Mouse (Mus musculus): ENCODE measurements around the gene Sox5. TPM values are rescaled to one million over a fixed set of nuclear protein-coding genes. Genes with fewer than 3 reads are reported as not detected.

Gene Sox5
- polyA plus RNA-seq, 1 experiment = 1.5 TPM

DNA sequence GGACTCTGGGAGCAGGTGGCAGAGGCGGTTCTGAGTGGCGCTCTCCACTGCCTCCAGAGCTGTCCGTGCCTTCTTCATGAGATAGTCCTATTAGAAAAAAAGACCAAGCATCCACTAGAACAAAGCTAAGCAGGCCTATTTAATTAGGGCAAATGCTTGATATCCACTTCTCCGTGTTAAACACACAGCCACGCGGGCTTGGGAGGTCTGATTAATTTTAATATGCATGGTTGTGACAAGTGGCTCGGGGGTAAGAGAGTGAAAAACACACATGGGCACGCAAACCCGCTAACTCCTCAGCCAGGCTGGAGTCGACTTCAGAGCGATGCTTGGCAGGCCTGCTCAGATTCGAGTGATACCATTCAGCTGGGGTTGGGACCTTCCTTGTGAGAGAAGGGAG is 676.1 kb downstream of the Sox5 start:
- no peak for DNase-seq (ENCODE audit: low read depth)

DNA sequence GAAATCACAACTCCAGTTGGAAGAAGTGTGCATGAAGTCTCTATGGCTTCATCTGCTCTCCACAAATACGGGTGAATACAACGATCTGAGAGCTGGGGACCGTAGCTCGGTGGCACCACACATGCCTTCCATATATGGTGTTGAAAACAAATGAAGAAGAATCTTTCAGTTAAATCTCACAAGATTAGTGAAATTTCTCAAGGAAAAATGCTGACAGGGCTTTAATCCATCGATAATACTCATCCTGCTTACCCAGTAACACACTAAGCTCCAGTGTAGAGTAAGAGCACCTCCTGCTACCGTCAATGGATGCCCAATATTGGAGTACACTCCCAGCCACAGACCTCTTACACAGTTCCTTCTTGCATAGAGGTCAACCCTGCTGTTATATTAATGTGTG is 678.2 kb downstream of the Sox5 start:
- no peak for DNase-seq (ENCODE audit: low read depth)

DNA sequence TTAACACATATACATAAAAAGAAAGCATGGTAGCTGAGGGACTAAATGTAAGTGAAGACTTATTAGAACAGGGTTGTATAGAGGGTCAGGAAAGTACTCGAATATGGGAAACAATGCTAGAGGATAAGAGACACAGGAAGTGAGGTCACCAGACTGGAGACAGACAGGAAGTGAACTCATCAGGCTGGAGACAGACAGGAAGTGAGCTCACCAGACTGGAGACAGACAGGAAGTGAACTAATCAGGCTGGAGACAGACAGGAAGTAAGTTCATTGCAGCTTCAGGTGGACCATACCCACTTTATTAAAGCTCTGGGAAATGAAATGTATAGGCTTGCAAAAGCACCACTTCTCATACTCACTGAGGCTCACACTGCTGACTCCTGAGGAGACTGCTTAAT is 680.9 kb downstream of the Sox5 start:
- no peak for DNase-seq (ENCODE audit: low read depth)

DNA sequence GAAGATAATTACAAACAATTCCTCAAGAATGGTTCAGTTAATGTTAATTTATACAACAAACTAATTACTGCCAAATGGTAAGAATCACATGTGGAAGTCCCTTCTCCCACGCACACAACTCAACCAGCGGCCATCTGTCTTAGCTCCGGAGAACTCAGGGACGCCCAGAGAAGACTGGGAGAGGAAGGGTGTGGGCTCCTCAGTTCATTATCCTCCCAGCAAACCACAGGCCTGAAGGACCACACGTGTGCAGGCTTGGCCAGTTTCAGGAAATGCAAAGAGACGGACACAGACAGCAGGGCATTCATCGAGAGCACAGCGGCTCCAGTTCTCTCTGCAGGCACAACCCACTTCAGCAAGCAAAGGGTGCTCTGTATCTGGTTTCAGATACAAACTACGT is 683.7 kb downstream of the Sox5 start:
- DNase-seq (ENCODE audit: low read depth) = no peak

DNA sequence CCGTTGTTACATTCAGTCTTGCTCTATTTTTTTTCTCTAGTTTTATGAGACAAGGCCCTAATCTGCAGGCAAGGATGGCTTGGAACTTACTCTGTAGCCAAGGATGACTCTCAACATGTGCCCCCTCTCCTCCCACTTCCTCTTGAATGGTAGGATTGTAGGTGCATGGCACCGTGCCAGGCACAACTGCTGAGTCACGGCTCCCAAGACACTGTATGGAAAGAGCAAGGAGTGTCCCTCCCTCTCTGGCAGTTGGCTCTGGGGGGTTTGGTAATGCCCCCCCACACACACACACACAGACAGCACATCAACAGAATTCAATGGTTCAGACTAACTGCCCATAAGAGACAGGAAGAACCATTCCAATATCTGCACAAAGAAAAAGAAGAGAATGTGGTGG is 693.5 kb downstream of the Sox5 start:
- no peak for DNase-seq (ENCODE audit: low read depth)

DNA sequence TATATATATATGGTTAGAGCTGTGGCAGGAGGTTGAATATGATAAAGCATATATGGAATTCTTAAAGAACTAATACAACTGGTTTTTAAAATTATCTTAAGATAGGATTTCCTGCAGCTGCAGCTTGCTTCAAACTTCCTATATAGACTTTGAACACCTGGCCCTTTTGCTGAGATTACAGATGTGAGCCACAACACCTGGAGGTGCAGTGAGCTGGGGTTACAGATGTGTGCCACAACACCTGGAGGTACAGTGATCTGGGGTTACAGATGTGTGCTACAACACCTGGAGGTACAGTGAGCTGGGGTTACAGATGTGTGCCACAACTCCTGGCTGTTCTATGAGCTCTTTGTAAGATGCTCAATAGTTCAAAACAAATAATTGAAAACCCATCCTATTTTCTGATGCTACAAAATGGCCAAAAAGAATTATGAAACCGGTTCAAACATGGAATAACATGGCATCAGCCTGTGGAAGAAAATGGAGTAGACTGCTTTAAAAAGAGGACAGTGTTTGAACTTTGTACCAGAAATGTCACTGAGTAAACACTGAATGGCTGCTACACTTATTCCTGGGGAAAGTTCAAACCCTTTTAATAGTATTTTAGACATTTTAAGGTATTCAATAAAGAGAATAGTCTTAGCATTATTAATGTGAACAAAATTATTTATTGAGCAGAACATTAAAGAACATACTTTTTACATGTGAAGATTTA is 695.5 kb downstream of the Sox5 start:
- DNase-seq (ENCODE audit: low read depth) = no peak

DNA sequence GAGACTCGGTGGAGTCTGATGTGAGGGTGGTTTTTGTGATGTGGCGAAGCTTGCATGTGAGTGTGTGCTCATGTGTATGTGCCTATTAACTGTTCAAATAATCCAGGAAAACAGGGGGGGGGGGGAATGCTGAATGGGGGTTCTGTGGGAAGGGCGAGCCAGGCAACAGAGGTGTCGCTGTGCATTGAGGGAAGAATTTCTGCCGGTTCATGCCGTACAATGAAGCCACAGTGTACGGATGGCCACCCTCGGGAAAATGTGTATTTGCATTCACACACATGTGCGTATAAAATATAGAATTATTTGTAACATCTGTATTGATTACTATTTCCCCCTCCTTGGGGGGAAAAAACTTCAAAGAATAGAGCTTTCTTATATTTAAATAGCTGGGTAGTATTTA is 699.5 kb downstream of the Sox5 start:
- DNase-seq (ENCODE audit: low read depth) = no peak

DNA sequence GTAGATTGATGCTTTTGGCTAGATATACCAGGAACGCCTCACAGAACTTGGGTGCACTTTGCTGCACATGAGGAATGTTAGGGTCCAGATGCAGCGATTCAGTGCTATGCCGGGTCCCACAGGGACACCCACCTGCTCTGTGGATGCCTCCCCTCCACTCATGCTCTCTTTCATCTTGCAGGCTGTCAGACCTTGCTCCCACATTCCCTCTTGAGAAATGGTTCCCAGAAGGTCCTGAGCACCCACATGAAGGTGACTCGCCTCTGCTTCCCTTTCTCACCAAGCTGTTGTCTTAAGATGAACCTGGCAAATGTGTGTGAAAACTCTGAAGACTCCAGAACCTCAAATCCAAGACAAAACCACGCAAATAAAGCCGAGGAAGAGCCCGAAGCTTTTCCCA is 704.0 kb downstream of the Sox5 start:
- no peak for DNase-seq (ENCODE audit: low read depth)

DNA sequence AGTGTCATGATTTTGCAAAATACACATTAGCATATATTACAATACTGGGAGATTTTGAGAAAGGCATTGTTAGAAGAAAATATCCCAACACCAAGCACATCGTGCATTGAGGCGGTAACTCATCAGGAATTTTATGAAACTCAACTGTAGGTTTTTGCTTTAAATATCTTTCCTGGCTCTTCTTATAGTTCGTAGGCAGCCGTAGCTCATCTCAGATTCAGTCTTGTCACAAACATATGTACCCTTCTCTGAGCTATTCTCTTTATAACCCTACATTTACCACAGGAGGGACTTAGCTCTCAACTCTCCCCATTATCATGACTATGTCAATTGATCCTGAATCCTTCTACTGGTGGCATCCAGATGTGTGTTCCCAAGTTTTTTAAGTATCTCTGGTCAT is 705.4 kb downstream of the Sox5 start:
- no peak for DNase-seq (ENCODE audit: low read depth)

DNA sequence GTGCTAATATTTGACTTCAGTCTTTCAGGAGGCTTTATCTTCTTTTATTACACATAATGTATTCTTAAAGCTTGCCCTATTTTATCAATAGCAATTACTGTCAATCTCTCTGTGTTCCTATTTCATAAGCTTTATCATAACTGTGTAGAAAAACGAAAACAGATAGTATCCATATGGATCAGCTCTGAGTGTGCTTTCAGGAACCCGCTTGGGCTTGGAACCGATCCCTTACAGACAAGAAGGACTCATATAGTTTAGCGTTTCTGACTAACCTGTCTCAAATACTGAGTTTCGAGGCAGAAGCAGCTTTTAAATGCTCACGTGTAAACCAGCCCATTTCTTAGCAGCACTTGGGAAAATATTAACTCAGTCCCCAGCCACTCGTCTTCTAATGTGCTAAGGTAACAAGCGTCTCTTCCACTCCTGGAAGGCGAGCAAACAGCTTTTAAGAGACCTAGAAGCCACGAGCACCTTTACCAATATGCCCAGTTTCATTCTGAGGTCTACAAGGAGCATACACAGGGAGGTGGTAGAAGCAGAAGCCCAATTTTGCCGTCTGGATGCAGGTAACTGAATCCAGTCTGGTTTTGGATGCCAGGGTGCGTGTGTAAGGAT is 706.3 kb downstream of the Sox5 start:
- no peak for DNase-seq (ENCODE audit: low read depth)

DNA sequence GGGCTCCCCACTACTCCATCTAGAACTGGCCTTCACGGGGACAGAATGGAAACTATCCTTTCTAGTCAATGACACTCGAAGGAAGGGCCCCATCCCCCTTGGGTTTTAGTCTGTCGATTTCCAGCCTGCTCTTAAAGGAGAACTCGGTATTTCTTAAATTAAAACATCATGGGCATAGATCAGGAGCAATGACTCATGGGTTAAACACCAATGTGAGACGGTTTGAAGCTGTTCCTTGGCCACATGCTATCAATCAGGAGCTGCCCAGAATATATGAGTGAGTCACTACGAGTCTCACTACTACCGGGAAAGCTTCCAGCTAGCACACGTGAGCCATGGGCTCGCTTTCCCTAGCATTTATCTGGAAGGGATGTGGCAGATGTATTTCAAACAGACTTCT is 707.0 kb downstream of the Sox5 start:
- DNase-seq (ENCODE audit: low read depth) = no peak

DNA sequence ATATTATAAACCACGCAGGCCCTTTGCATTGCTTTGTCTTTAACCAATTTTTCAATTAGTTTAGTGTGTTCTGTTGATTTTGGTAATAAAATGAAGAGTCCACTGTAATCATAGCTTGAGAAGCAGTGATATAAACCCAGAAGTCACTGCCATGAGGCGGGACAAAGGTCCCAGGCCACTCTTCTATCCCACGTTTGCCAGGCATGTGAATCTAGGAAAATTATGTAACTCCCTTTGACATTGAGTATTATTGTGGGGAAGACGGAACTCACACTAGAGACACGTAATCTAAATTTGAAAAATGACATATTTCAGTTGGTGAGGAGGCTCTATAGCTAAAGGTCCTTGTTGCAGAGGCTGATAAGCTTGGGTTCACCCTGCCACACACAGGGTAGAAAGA is 711.3 kb downstream of the Sox5 start:
- no peak for DNase-seq (ENCODE audit: low read depth)

DNA sequence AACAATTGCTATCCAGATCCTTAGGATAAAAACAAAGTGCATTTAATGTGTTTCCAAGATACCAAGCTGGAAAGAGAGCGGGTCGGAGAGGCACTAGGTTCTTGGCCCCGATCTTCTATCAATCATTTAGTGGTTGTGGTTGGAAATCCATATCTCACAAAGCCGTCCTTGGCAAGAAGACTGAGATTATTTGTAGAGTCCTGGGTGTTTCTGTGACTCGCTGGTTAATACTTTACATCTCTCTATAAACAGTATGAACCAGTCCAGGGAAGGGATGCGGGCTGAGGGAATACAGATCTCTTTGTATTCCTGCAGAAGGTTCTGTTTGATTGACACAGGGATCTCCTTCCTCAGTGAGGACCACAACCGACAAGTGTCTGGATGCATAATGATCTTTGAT is 714.3 kb downstream of the Sox5 start:
- DNase-seq (ENCODE audit: low read depth) = no peak

DNA sequence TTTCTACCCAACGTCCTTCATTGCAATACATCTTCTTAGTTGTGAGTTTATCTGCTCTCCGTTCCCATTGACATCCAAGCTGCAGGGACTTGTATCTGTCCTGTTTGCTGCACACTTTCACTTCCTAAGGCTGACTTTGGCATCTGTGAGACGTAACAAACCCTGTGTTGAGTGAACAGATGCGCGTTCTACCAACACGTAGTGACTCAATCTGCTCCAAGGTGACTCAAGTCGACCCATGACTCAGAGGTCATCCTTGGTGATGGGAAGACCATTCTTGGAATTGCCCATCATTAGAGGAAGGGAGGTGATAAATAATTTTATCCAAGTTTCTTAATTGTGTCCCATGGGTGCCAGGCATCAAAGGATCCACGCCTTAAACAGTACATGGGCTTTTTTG is 719.3 kb downstream of the Sox5 start:
- DNase-seq (ENCODE audit: low read depth) = no peak

DNA sequence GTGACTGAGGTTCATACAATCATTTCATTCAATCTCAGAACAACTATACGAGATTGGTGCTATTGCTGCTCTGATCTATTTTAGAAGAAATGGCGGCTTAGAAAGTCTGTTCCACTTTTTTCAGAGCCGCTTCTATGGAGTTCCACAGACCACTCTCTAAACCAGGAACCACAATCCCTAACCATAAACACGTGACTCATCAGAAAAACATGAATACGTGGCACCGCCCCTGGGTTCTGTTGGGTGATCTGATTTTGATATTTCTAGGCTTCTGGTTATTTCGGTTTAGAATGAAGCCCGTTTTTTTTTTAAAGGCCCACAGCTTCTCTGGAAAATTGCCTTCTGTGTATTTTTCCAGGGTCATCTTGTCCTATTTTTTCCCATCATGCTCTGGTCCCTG is 720.0 kb downstream of the Sox5 start:
- DNase-seq (ENCODE audit: low read depth) = no peak

DNA sequence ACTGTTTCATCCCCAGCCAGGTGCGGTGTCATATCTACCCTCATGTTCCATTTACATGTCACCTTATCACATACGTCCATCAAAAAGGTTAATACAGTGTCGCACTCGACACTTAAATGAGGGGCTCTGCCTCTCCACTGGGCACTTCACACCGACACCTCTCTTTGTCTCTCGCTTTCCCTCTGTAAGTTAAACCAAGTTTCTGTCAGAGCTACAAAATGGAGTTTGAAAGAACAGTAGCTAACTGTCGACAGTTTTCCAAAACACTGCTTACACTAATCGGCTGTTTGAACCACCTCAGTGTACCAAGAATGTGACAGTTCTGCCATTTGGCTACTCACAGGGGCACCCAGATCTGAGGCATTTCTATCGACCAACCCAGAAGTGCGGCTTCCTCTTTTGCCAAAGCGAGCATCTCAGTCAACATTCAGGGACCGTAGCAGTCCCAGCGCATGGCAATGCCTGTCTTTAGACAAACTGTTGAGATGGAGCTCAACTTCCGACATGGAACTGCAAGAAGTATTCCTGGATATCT is 724.6 kb downstream of the Sox5 start:
- no peak for DNase-seq (ENCODE audit: low read depth)

DNA sequence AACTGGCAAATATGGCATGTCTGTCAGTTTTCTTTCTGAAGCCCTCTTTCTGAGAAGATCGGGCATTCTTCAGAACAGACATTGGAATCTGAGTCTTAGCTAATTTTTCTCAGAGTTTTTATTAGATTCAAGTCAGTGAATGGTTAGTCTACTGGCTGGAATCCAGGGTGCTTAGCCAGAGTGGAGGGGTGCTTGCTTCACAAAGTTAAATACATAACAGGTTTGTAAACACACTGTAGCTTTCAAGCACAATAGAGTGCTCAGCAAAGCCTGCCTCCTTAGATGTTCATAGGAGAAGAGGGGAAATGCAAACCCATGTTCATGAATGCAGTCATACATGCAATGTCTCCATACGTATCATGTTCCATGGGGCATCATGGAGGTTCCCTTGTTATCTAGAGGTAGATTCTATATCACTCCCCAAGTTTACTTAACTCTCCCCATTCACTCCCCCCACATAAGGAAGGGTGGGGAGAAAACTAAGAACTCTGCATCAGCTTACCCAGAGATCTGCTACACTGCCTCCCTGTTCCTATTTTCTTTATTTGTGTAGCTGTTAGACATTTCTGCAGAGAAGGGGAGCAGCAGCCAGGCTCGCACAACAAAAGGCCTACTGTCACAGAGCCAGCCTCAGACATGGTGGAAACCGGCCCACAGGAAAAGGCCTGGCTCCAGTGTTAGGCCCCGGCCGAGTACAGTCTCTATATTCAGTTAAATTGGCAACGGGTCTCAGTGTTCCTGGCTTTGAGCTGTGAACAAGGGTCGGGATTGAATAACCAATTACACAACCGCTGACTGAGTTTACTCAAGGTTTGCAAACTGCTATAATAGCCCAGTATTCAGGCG is 725.3 kb downstream of the Sox5 start:
- peak; percentile 26 for DNase-seq (ENCODE audit: low read depth)

DNA sequence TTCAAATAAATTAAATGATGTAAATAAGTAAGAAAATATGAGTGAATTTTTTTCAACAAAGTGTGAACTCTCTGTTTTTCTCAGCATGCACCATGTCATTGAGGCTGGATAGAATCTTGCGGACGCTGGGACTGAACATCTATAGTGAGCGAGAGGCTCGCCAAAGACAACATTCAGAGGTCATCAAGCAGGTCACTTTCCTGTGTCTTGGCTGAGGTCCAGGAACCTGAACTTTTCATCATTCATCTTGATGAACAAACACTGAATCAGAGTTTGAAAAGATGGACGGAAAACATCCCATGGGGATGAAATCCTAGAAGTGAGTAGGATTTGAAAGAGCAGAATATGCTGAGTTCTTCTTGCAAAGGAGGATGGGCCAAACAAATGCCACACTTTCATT is 729.3 kb downstream of the Sox5 start:
- no peak for DNase-seq (ENCODE audit: low read depth)

DNA sequence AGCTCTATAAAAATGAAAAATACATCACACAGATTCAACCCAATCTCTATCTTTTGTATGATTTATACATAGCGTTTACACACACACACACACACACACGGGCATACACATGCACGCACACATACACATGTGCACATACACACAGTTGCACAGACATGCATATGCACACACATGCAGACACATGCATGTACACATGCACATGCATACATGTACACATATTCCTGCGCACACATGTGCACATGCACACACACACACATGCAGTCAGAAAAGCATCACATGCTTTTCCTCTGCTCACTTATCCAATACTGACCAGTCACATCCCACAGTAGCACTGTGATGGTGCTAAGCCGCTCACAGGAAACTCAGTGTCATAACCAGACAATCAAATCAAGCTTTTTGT is 730.5 kb downstream of the Sox5 start:
- no peak for DNase-seq (ENCODE audit: low read depth)

DNA sequence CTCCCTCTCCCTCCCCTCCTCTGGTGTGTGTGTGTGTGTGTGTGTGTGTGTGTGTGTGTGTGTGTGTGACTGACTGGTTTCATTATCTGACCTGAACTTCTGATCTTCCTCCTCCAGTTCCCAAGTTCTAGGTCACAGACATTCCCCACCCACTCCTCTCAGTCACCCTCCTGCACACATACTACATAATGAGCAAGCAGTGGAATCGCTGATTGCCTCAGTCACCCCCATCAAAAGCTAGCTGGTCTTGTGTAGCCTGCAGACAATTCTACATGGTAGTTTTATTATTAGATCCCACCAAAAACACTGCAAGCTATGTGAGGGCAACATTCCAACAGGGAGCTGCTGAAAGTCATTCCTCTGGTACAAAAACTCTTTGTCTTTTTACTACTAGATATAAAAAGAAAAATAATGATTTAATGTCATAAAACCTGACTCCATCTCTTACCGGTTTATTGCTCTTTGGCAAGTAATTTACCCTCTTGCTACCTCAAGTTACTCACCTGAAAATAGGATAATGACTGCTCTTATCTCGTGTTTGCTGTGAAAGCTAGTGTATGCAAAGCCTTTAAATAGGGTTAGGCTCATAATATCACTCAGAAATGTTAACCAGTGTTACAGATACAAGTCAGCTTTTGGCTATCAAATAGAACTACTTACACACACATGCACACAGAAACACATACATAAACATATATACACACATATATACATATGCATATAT is 733.4 kb downstream of the Sox5 start:
- DNase-seq (ENCODE audit: low read depth) = no peak

DNA sequence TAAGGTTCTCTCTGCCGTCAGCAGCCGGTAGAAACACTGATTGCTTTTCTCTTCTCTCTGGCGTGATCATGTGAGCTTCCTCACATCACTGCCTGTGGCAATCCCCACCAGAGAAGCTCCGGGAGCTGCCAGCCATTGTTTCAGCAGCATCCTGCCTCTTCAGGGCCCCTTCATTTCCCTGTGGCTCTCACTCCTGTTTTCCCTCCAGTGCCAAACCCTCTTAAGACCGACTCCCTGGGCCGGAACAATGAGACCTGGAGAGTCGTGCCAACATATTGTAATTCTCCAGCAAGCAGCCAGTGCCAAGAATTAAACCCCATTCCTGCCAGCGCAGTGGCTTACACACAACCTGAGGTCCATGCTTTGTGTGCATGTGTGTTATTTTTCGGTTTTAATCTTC is 736.3 kb downstream of the Sox5 start:
- peak; percentile 26 for DNase-seq (ENCODE audit: low read depth)

DNA sequence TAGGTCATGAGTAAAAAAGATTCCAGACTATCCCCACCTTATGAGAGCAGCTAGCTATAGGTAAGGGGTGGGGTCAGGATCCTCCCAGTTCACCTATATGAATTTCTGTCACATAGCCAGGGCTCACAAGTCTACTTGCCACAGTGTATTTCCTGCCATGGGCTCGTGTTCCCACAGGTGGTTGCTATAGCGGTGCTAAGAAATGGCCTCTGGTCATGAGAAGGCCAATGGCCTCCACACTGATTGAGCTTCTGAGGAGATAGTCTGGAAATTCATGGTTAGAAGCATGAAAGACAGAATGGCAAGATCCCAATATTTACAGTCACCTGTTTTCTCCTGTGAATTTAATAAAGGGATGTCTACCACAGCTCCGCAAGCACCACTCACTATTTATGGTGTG is 737.4 kb downstream of the Sox5 start:
- no peak for DNase-seq (ENCODE audit: low read depth)

All from gonadal fat pad, adult 2 months (tissue).